Mouse (Mus musculus): ENCODE measurements around the gene Pdcl. TPM values are rescaled to one million over a fixed set of nuclear protein-coding genes. Genes with fewer than 3 reads are reported as not detected.

Pdcl gene
- total RNA-seq (2021): 10 to 100 TPM; 16.4 to 16.7 TPM
- long read RNA-seq, experiment 1, transcript Pdcl-201 (4 exons, 2,858 nt): major isoform, 14 of 17 reads
- long read RNA-seq, experiment 1, partial matches to known transcripts: 0 of 17 reads
- long read RNA-seq, experiment 1, other reads (novel, unspliced or antisense): 1 of 17 reads
- long read RNA-seq, experiment 2, transcript Pdcl-201 (4 exons, 2,858 nt): major isoform, 5 of 5 reads
- long read RNA-seq, experiment 2, partial matches to known transcripts: 0 of 5 reads
- long read RNA-seq, experiment 2, other reads (novel, unspliced or antisense): 0 of 5 reads

- peak; percentile 94 to 96 for DNase-seq
Observed at GRCm38 (mm10) chr2:37358633-37359540, at the start of gene Pdcl. Gene Pdcl (minus strand): TSS chr2:37359332.

GRCm38 (mm10) chr2:37395539-37395938 is 36.4 kb upstream of the Pdcl start:
- no peak for DNase-seq

GRCm38 (mm10) chr2:37382921-37383320 is 23.8 kb upstream of the Pdcl start:
- DNase-seq: no peak

- peak; percentile 40 to 72 for DNase-seq
Observed at GRCm38 (mm10) chr2:37380189-37380588, 21.1 kb upstream of the Pdcl start.

- DNase-seq: no peak
Observed at GRCm38 (mm10) chr2:37376018-37376417, 16.9 kb upstream of the Pdcl start.

- DNase-seq: no peak
Observed at GRCm38 (mm10) chr2:37370651-37371050, 11.5 kb upstream of the Pdcl start.

GRCm38 (mm10) chr2:37359908-37360307 is 776 bp upstream of the Pdcl start:
- DNase-seq: no peak

- no peak for DNase-seq
Observed at GRCm38 (mm10) chr2:37355571-37355970, 3.6 kb downstream of the Pdcl start.

GRCm38 (mm10) chr2:37351671-37352070 is 7.5 kb downstream of the Pdcl start:
- no peak for DNase-seq

GRCm38 (mm10) chr2:37338497-37339187 is 20.5 kb downstream of the Pdcl start:
- DNase-seq: peak; percentile 13 to 70

- DNase-seq: no peak
Observed at GRCm38 (mm10) chr2:37333321-37333720, 25.8 kb downstream of the Pdcl start.

- DNase-seq: no peak
Observed at GRCm38 (mm10) chr2:37326215-37326614, 32.9 kb downstream of the Pdcl start, which contains the start of gene Olfr368. Gene Olfr368 (plus strand): TSS chr2:37326515.

Other genes with a start within 250 kb of the Pdcl start
- gene Olfr362, start 241.4 kb downstream of the Pdcl start, total RNA-seq (2021): not detected
- gene Olfr364-ps1, start 220.0 kb downstream of the Pdcl start, total RNA-seq (2021): not detected
- gene Olfr365, start 171.1 kb downstream of the Pdcl start, total RNA-seq (2021): not detected
- not detected for gene Olfr366, start 147.8 kb downstream of the Pdcl start, total RNA-seq (2021)
- gene Olfr368, start 32.8 kb downstream of the Pdcl start, total RNA-seq (2021): not detected
- 10 to 100 TPM; 29.4 to 29.6 TPM for gene Rc3h2, start 63.6 kb upstream of the Pdcl start, total RNA-seq (2021)
- 1 to 10 TPM; 4.4 to 4.5 TPM for gene Zbtb26, start 83.8 kb upstream of the Pdcl start, total RNA-seq (2021)
- gene Zbtb6, start 83.8 kb upstream of the Pdcl start, total RNA-seq (2021): 1 to 10 TPM; 4.1 to 4.8 TPM
- 10 to 100 TPM; 41.5 to 42.3 TPM for gene Rabgap1, start 83.9 kb upstream of the Pdcl start, total RNA-seq (2021)
- under 1 TPM; 0.30 to 0.98 TPM for gene Gpr21, start 157.0 kb upstream of the Pdcl start, total RNA-seq (2021)

All from heart, adult 18-20 months (tissue).